Mouse (Mus musculus): ENCODE results near the gene Rnf141.

GRCm38 (mm10) chr7:110810995-110811394 is 33.3 kb downstream of the Rnf141 start:
- TF ChIP-seq GATA1 (IDR thresholded peaks at IDR 0.05; ENCODE audit: low read length) (no peak), TAL1 (IDR thresholded peaks at IDR 0.05; ENCODE audit: low read length) (no peak)

All from erythroblast, embryonic 14.5 days (primary cell).